Comparison of ENCODE assay signal across 9 mouse cellular contexts in genomic region chr9:21451870-21452269, GRCm38 (mm10). TPM values are rescaled to one million over a fixed set of nuclear protein-coding genes. Genes with fewer than 3 reads are reported as not detected.
DNase-seq lines count a peak whose midpoint lies in the region; ATAC-seq and TF ChIP-seq lines count a peak whose summit lies in the region.
"Had no signal": no experiment of that assay in that cellular context is flagged by ENCODE, and none has a peak within 500 bp of the region (broad histone marks: within the 10 kb centered on the region; RNA-seq: fewer than 3 reads in every experiment).

No protein-coding gene starts in this region.

- H3K27me3 ChIP-seq in heart, postnatal 0 days (ENCODE audit: control insufficient read depth, insufficient read depth, low read length) = no peaks in the 10 kb centered on the region
- no peaks in the 10 kb centered on the region for H3K27me3 ChIP-seq in midbrain, postnatal 0 days (ENCODE audit: insufficient read depth, low read length)
- H3K27me3 ChIP-seq: embryonic facial prominence, embryonic 12.5 days had no signal

- 17% methylated on average over 8 of the region's 8 CpGs for WGBS in heart, postnatal 0 days
- WGBS in olfactory bulb, adult 2 months = 63% methylated on average over 8 of the region's 8 CpGs
- WGBS in midbrain, postnatal 0 days = 82% methylated on average over 8 of the region's 8 CpGs

- 0 out of 2 replicates have a peak, but pooled peaks cover 3% of the 10 kb centered on the region for H3K36me3 ChIP-seq in heart, postnatal 0 days (replicated peaks; ENCODE audit: control insufficient read depth, insufficient read depth, low read length)
- H3K36me3 ChIP-seq in midbrain, postnatal 0 days (ENCODE audit: insufficient read depth, low read length) = peaks cover 2% of the 10 kb centered on the region; the same call in 1 of the 2 replicates
- H3K36me3 ChIP-seq: embryonic facial prominence, embryonic 12.5 days had no signal

- intact Hi-C loops in left cerebral cortex, adult 2 months (cut with DNase I) = no loop called here

- no peak for TF ChIP-seq POLR2A in olfactory bulb, adult 2 months (IDR thresholded peaks at IDR 0.05; ENCODE audit: insufficient read depth, low read depth, low read length)

- TF ChIP-seq EP300 in heart, postnatal 0 days (IDR thresholded peaks at IDR 0.05; ENCODE audit: low read depth) = no peak

- peak overlapping the region; percentile 78 for H3K27ac ChIP-seq in left cerebral cortex, adult 2 months
- H3K27ac ChIP-seq in heart, postnatal 0 days (ENCODE audit: low read depth) = peak overlapping the region; percentile 44
- 0 out of 2 replicates have a peak overlapping the region, but pooled peaks have one; percentile 14 for H3K27ac ChIP-seq in olfactory bulb, adult 2 months (ENCODE audit: insufficient read depth, low read depth, low read length)
- H3K27ac ChIP-seq in midbrain, postnatal 0 days (ENCODE audit: low read depth, low read length) = no peak overlapping the region
- H3K27ac ChIP-seq: embryonic facial prominence, embryonic 12.5 days had no signal

- H3K4me1 ChIP-seq in heart, postnatal 0 days (ENCODE audit: control insufficient read depth, insufficient read depth) = peaks cover 15% of the 10 kb centered on the region
- peaks cover 32% of the 10 kb centered on the region for H3K4me1 ChIP-seq in olfactory bulb, adult 2 months (ENCODE audit: control insufficient read depth, insufficient read depth, low read length)
- no peaks in the 10 kb centered on the region for H3K4me1 ChIP-seq in midbrain, postnatal 0 days (ENCODE audit: insufficient read depth, low read length)
- H3K4me1 ChIP-seq: embryonic facial prominence, embryonic 12.5 days had no signal

- H3K4me3 ChIP-seq in left cerebral cortex, adult 2 months = no peak overlapping the region
- no peak overlapping the region for H3K4me3 ChIP-seq in heart, postnatal 0 days (ENCODE audit: low read depth, low read length)
- no peak overlapping the region for H3K4me3 ChIP-seq in olfactory bulb, adult 2 months (ENCODE audit: insufficient read depth, low read depth, low read length)
- H3K4me3 ChIP-seq in midbrain, postnatal 0 days (ENCODE audit: low read depth, low read length) = no peak overlapping the region
- H3K4me3 ChIP-seq: embryonic facial prominence, embryonic 12.5 days had no signal

- no peak overlapping the region for H3K9ac ChIP-seq in heart, postnatal 0 days (replicated peaks; ENCODE audit: low read depth, low read length)
- H3K9ac ChIP-seq in midbrain, postnatal 0 days (replicated peaks; ENCODE audit: low read length, poor library complexity, severe bottlenecking) = no peak overlapping the region
- H3K9ac ChIP-seq: embryonic facial prominence, embryonic 12.5 days had no signal

- no peak for TF ChIP-seq CTCF in left cerebral cortex, adult 2 months (IDR thresholded peaks at IDR 0.05)
- no peak for TF ChIP-seq CTCF in heart, postnatal 0 days (IDR thresholded peaks at IDR 0.05; ENCODE audit: low read depth)
- no peak for TF ChIP-seq CTCF in olfactory bulb, adult 2 months (IDR thresholded peaks at IDR 0.05; ENCODE audit: insufficient read depth, low read depth, low read length)
- TF ChIP-seq CTCF in midbrain, postnatal 0 days (IDR thresholded peaks at IDR 0.05) = no peak

- no peak for ATAC-seq in heart, postnatal 0 days (ENCODE audit: insufficient read depth, low read depth)
- ATAC-seq in midbrain, postnatal 0 days (ENCODE audit: low FRiP score) = no peak

- no peak overlapping the region for H3K4me2 ChIP-seq in heart, postnatal 0 days (ENCODE audit: low read depth, low read length)
- no peak overlapping the region for H3K4me2 ChIP-seq in midbrain, postnatal 0 days (ENCODE audit: low read depth, low read length, poor library complexity, severe bottlenecking)
- H3K4me2 ChIP-seq: embryonic facial prominence, embryonic 12.5 days had no signal

- no peak for DNase-seq in left cerebral cortex, adult 2 months (ENCODE audit: extremely low spot score in 1 of 2, low spot score in 2 of 2)
- no peak for DNase-seq in left cerebral cortex, adult 9 months (ENCODE audit: low spot score in 2 of 2)
- DNase-seq in c-Kit-positive CD71-positive TER-119-positive erythroid progenitor cells, embryonic 14.5 days (ENCODE audit: low spot score) = peak; percentile 30
- DNase-seq in heart, postnatal 0 days (ENCODE audit: low spot score) = no peak
- no peak for DNase-seq in midbrain, postnatal 0 days (ENCODE audit: low spot score)
- DNase-seq in right cerebral cortex, postnatal 10 days (ENCODE audit: low spot score in 2 of 2) = no peak
- DNase-seq: layer of hippocampus, adult 9-11 months had no signal

- no peaks in the 10 kb centered on the region for H3K9me3 ChIP-seq in heart, postnatal 0 days (replicated peaks; ENCODE audit: control insufficient read depth, low read length)
- no peaks in the 10 kb centered on the region for H3K9me3 ChIP-seq in midbrain, postnatal 0 days (ENCODE audit: low read length)
- H3K9me3 ChIP-seq: embryonic facial prominence, embryonic 12.5 days had no signal

RNA-seq across cellular contexts. Expression of gene Dnm2, which starts 27.2 kb away (rescaled TPM):
- 10 to 100 TPM; 56.1 to 61.0 TPM for total RNA-seq in left cerebral cortex, adult 2 months (2021)
- 78.3 and 95.8 TPM in 2 replicates for total RNA-seq in heart, postnatal 0 days (2014; rRNA removed; ENCODE audit: low replicate concordance)
- 56.8 and 61.1 TPM in 2 replicates for polyA plus RNA-seq in heart, postnatal 0 days (2015; fragmentation: Nextera tagmentation; extraction: Ambion mirVana)
- polyA plus RNA-seq in olfactory bulb, adult 2 months (2012; ENCODE audit: insufficient read depth, insufficient read length, low replicate concordance, missing spikeins) = 371 TPM in 1 of 2 replicates, not detected in the other
- 67.8 and 69.2 TPM in 2 replicates for total RNA-seq in midbrain, postnatal 0 days (2014; rRNA removed)
- polyA plus RNA-seq in midbrain, postnatal 0 days (2015; fragmentation: Nextera tagmentation; extraction: Ambion mirVana) = 52.8 and 59.2 TPM in 2 replicates

RNA-seq across cellular contexts. Expression of gene Qtrt1, which starts 40.2 kb away (rescaled TPM):
- total RNA-seq in left cerebral cortex, adult 2 months (2021) = 10 to 100 TPM; 26.2 to 35.7 TPM
- total RNA-seq in heart, postnatal 0 days (2014; rRNA removed; ENCODE audit: low replicate concordance) = 34.3 and 39.7 TPM in 2 replicates
- 15.5 and 15.6 TPM in 2 replicates for polyA plus RNA-seq in heart, postnatal 0 days (2015; fragmentation: Nextera tagmentation; extraction: Ambion mirVana)
- not detected in 2 replicates for polyA plus RNA-seq in olfactory bulb, adult 2 months (2012; ENCODE audit: insufficient read depth, insufficient read length, low replicate concordance, missing spikeins)
- total RNA-seq in midbrain, postnatal 0 days (2014; rRNA removed) = 37.3 and 41.0 TPM in 2 replicates
- polyA plus RNA-seq in midbrain, postnatal 0 days (2015; fragmentation: Nextera tagmentation; extraction: Ambion mirVana) = 42.0 and 42.7 TPM in 2 replicates

RNA-seq across cellular contexts. Expression of gene Tmed1, which starts 58.2 kb away (rescaled TPM):
- 10 to 100 TPM; 13.1 to 13.9 TPM for total RNA-seq in left cerebral cortex, adult 2 months (2021)
- 70.5 and 99.3 TPM in 2 replicates for total RNA-seq in heart, postnatal 0 days (2014; rRNA removed; ENCODE audit: low replicate concordance)
- 83.7 and 89.1 TPM in 2 replicates for polyA plus RNA-seq in heart, postnatal 0 days (2015; fragmentation: Nextera tagmentation; extraction: Ambion mirVana)
- polyA plus RNA-seq in olfactory bulb, adult 2 months (2012; ENCODE audit: insufficient read depth, insufficient read length, low replicate concordance, missing spikeins) = not detected in 2 replicates
- total RNA-seq in midbrain, postnatal 0 days (2014; rRNA removed) = 42.5 and 46.0 TPM in 2 replicates
- polyA plus RNA-seq in midbrain, postnatal 0 days (2015; fragmentation: Nextera tagmentation; extraction: Ambion mirVana) = 51.1 and 64.7 TPM in 2 replicates
